Mouse (Mus musculus): ENCODE measurements around the gene Wnt3a. TPM values are rescaled to one million over a fixed set of nuclear protein-coding genes. Genes with fewer than 3 reads are reported as not detected.

Gene Wnt3a
- polyA plus RNA-seq, 1 experiment from 2014 or later: 0.35 TPM

GRCm38 (mm10) chr11:59228122-59228953 lies 62.2 kb downstream of the Wnt3a start, which contains the start of gene Arf1:
TSS of gene Arf1 (minus strand) at chr11:59228270.
- Histone ChIP-seq H3K9ac (replicated peaks; ENCODE audit: low read depth, low read length) (peak within 1 kb of the TSS; percentile 97), H3K36me3 (ENCODE audit: control insufficient read depth, insufficient read depth) (no peaks in the 10 kb centered on the region), H3K27ac (ENCODE audit: low read length) (peak within 1 kb of the TSS; percentile 93), H3K4me1 (replicated peaks; ENCODE audit: control insufficient read depth, insufficient read depth, low read length) (peaks cover 29% of the 10 kb centered on the region), H3K4me2 (ENCODE audit: low read length) (peak within 1 kb of the TSS; percentile 68), H3K27me3 (replicated peaks; ENCODE audit: control insufficient read depth, insufficient read depth, low read length) (no peaks in the 10 kb centered on the region), H3K4me3 (replicated peaks; ENCODE audit: low read length) (peak within 1 kb of the TSS; percentile 100), H3K9me3 (ENCODE audit: control insufficient read depth, low read length) (no peaks in the 10 kb centered on the region)
- ATAC-seq: peak; percentile 97
- WGBS: 5% methylated on average over 58 of the region's 59 CpGs

- peak overlapping the region; percentile 68 for H3K4me2 ChIP-seq (ENCODE audit: low read length)
- H3K27ac ChIP-seq (ENCODE audit: low read length): peak overlapping the region; percentile 93
- no peaks in the 10 kb centered on the region for H3K9me3 ChIP-seq (ENCODE audit: control insufficient read depth, low read length)
- no peaks in the 10 kb centered on the region for H3K27me3 ChIP-seq (replicated peaks; ENCODE audit: control insufficient read depth, insufficient read depth, low read length)
- under 1% methylated on average over 36 of the region's 51 CpGs for WGBS
- no peaks in the 10 kb centered on the region for H3K36me3 ChIP-seq (ENCODE audit: control insufficient read depth, insufficient read depth)
- H3K4me3 ChIP-seq (replicated peaks; ENCODE audit: low read length): peak overlapping the region; percentile 100
- peak overlapping the region; percentile 97 for H3K9ac ChIP-seq (replicated peaks; ENCODE audit: low read depth, low read length)
- ATAC-seq: peak; percentile 67
- peaks cover 29% of the 10 kb centered on the region for H3K4me1 ChIP-seq (replicated peaks; ENCODE audit: control insufficient read depth, insufficient read depth, low read length)
Measured at GRCm38 (mm10) chr11:59227604-59228121, 62.9 kb downstream of the Wnt3a start.

DNA sequence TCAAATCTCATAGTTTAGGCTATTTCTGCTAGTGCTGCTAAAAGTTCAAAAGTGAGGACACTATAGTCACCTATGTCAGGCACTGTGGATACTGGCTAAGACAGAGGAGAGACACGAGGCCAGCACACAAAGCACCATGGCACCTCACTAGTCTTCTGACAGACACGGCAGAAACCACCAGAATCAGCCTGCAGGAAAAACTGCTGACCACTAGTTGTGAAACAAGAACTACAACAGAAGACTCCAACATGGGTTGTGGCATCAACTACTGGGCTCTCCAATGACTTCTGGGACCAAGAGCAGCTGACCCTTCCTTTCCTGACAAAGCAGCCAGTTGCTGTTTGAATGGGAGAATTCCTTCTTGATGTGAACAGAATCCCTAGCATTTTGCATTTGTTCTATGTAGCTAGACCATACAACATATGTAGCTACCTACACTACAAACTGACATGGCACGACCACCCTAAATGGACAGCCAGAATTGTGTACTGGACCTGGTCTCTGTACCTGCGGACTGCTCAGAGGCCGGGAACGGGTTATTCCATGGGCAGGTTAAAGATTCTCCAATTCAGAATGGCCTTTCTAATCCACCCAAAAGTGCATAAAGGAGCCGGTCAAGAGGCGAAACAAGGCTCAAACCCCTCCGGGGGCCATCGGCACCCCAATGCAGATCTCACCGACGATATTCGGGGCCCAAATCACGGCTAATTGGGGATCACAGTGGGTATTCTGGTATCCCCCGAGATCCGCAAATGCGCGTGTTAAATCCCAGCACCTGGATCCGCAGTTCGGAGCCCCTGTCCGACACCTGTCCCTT lies 63.6 kb downstream of the Wnt3a start:
- ATAC-seq: no peak
- peaks cover 29% of the 10 kb centered on the region for H3K4me1 ChIP-seq (replicated peaks; ENCODE audit: control insufficient read depth, insufficient read depth, low read length)
- peak overlapping the region; percentile 97 for H3K9ac ChIP-seq (replicated peaks; ENCODE audit: low read depth, low read length)

GRCm38 (mm10) chr11:59226251-59226650 lies 64.3 kb downstream of the Wnt3a start:
- no peak for ATAC-seq
- WGBS: 60% methylated on average over 3 of the region's 3 CpGs
- Histone ChIP-seq H3K4me2 (ENCODE audit: low read length) (peak overlapping the region; percentile 68), H3K4me1 (replicated peaks; ENCODE audit: control insufficient read depth, insufficient read depth, low read length) (peaks cover 29% of the 10 kb centered on the region), H3K9ac (replicated peaks; ENCODE audit: low read depth, low read length) (peak overlapping the region; percentile 97), H3K36me3 (ENCODE audit: control insufficient read depth, insufficient read depth) (no peaks in the 10 kb centered on the region), H3K27ac (ENCODE audit: low read length) (no peak overlapping the region), H3K9me3 (ENCODE audit: control insufficient read depth, low read length) (no peaks in the 10 kb centered on the region), H3K27me3 (replicated peaks; ENCODE audit: control insufficient read depth, insufficient read depth, low read length) (no peaks in the 10 kb centered on the region), H3K4me3 (replicated peaks; ENCODE audit: low read length) (peak overlapping the region; percentile 100)

More for the DNA sequence above, 63.6 kb downstream of the Wnt3a start:
- Histone ChIP-seq H3K4me2 (ENCODE audit: low read length) (peak overlapping the region; percentile 68), H3K36me3 (ENCODE audit: control insufficient read depth, insufficient read depth) (no peaks in the 10 kb centered on the region), H3K27ac (ENCODE audit: low read length) (no peak overlapping the region), H3K4me3 (replicated peaks; ENCODE audit: low read length) (peak overlapping the region; percentile 100), H3K9me3 (ENCODE audit: control insufficient read depth, low read length) (no peaks in the 10 kb centered on the region), H3K27me3 (replicated peaks; ENCODE audit: control insufficient read depth, insufficient read depth, low read length) (no peaks in the 10 kb centered on the region)
- WGBS: 5% methylated on average over 21 of the region's 21 CpGs

DNA sequence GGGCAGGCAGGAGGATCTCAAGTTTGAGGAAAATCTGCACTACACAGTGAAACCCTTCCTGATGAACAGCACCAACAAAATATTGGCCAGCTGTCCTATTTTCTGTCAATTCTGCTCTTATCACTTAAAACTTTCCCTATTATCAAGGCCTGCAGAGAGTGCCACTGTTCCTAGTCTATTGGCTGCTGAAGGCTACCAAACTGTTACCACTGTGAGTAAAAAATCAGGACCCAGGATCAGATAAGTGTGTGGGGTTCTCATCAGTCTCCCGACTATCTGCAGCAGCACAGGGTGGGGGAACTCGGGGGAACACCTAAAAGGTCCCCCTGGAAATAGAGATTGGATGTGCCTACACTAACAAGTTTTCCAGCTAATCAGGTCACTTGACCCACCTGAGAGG lies 65.4 kb downstream of the Wnt3a start:
- Histone ChIP-seq H3K27ac (ENCODE audit: low read length) (no peak overlapping the region), H3K4me3 (replicated peaks; ENCODE audit: low read length) (no peak overlapping the region), H3K27me3 (replicated peaks; ENCODE audit: control insufficient read depth, insufficient read depth, low read length) (no peaks in the 10 kb centered on the region), H3K36me3 (ENCODE audit: control insufficient read depth, insufficient read depth) (peaks cover 2% of the 10 kb centered on the region; the same call in 1 of the 2 replicates), H3K9me3 (ENCODE audit: control insufficient read depth, low read length) (no peaks in the 10 kb centered on the region), H3K9ac (replicated peaks; ENCODE audit: low read depth, low read length) (no peak overlapping the region; the same call in 1 of the 2 replicates), H3K4me2 (ENCODE audit: low read length) (no peak overlapping the region; the same call in 1 of the 2 replicates), H3K4me1 (replicated peaks; ENCODE audit: control insufficient read depth, insufficient read depth, low read length) (peaks cover 29% of the 10 kb centered on the region)
- 86% methylated on average over 2 of the region's 2 CpGs for WGBS
- no peak for ATAC-seq

DNA sequence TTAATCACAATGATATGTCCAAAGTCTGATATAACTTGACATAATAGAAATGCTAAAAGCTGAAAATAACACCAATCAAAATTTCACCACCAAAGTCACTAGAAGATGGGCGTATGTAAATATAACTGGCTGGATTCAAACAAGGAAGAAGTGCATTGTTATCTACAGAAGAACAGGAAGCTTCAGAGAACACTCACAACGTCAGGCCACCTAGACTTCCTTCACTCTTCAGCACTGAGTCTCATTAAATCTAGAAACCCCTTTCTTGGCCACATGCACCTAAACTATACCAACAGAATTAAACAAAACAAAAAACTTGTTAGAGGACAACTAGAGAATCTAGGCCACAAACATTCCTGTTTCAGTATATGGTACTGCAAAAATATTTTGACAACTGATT lies 66.1 kb downstream of the Wnt3a start:
- Histone ChIP-seq H3K9ac (replicated peaks; ENCODE audit: low read depth, low read length) (no peak overlapping the region), H3K4me1 (replicated peaks; ENCODE audit: control insufficient read depth, insufficient read depth, low read length) (peaks cover 29% of the 10 kb centered on the region), H3K27ac (ENCODE audit: low read length) (no peak overlapping the region), H3K27me3 (replicated peaks; ENCODE audit: control insufficient read depth, insufficient read depth, low read length) (no peaks in the 10 kb centered on the region), H3K36me3 (ENCODE audit: control insufficient read depth, insufficient read depth) (peaks cover 2% of the 10 kb centered on the region; the same call in 1 of the 2 replicates), H3K9me3 (ENCODE audit: control insufficient read depth, low read length) (no peaks in the 10 kb centered on the region), H3K4me3 (replicated peaks; ENCODE audit: low read length) (no peak overlapping the region), H3K4me2 (ENCODE audit: low read length) (no peak overlapping the region)
- WGBS: 66% methylated on average over 2 of the region's 2 CpGs
- ATAC-seq: no peak

DNA sequence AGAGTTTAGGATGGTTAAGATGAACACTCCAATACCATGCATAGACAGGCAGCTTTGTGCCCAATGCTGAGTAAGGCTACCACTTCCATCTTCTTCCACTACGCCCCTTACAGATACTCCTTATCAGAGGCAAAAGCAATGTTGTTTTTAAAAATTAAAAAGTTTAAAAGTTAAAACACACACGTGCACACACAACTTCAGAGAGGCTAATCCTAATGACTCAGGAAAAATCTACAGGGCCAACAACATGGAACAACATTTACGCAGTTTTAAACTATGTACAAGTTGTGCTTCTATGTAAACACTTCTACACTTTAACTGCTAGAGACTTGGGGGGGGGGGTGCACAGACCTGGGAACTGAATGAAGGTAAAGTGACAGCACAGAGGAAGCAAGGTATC lies 66.5 kb downstream of the Wnt3a start:
- Histone ChIP-seq H3K9me3 (ENCODE audit: control insufficient read depth, low read length) (no peaks in the 10 kb centered on the region), H3K4me3 (replicated peaks; ENCODE audit: low read length) (no peak overlapping the region), H3K9ac (replicated peaks; ENCODE audit: low read depth, low read length) (no peak overlapping the region), H3K4me2 (ENCODE audit: low read length) (no peak overlapping the region), H3K4me1 (replicated peaks; ENCODE audit: control insufficient read depth, insufficient read depth, low read length) (peaks cover 29% of the 10 kb centered on the region), H3K27ac (ENCODE audit: low read length) (no peak overlapping the region), H3K36me3 (ENCODE audit: control insufficient read depth, insufficient read depth) (peaks cover 2% of the 10 kb centered on the region; the same call in 1 of the 2 replicates), H3K27me3 (replicated peaks; ENCODE audit: control insufficient read depth, insufficient read depth, low read length) (no peaks in the 10 kb centered on the region)
- no peak for ATAC-seq
- 94% methylated on average over 3 of the region's 3 CpGs for WGBS

GRCm38 (mm10) chr11:59222306-59222705 lies 68.2 kb downstream of the Wnt3a start:
- Histone ChIP-seq H3K4me3 (replicated peaks; ENCODE audit: low read length) (no peak overlapping the region), H3K9me3 (ENCODE audit: control insufficient read depth, low read length) (no peaks in the 10 kb centered on the region), H3K27ac (ENCODE audit: low read length) (no peak overlapping the region), H3K27me3 (replicated peaks; ENCODE audit: control insufficient read depth, insufficient read depth, low read length) (no peaks in the 10 kb centered on the region), H3K4me2 (ENCODE audit: low read length) (no peak overlapping the region), H3K4me1 (replicated peaks; ENCODE audit: control insufficient read depth, insufficient read depth, low read length) (peaks cover 25% of the 10 kb centered on the region), H3K9ac (replicated peaks; ENCODE audit: low read depth, low read length) (no peak overlapping the region), H3K36me3 (ENCODE audit: control insufficient read depth, insufficient read depth) (peaks cover 2% of the 10 kb centered on the region; the same call in 1 of the 2 replicates)
- ATAC-seq: no peak
- WGBS: 89% methylated on average over 4 of the region's 4 CpGs

DNA sequence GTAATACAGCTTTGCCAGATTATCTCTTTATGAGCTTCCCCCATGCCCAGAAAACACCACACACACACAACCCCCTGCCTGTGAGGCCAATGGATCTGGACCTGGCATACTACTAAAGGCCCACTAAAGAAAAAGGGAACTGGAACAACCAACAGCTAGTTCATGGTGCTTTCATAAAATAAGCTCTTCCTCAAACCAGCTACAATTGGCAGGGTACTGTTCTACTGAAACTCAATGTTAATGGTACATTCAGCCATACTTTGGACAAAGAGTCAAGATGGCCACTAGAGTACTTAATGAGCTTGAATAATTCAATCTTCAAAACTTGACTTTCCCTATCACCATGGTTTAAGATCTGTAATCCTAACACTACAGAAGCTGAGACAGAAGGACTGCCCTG lies 68.9 kb downstream of the Wnt3a start:
- Histone ChIP-seq H3K4me3 (replicated peaks; ENCODE audit: low read length) (no peak overlapping the region), H3K9ac (replicated peaks; ENCODE audit: low read depth, low read length) (no peak overlapping the region), H3K36me3 (ENCODE audit: control insufficient read depth, insufficient read depth) (peaks cover 2% of the 10 kb centered on the region; the same call in 1 of the 2 replicates), H3K4me2 (ENCODE audit: low read length) (no peak overlapping the region), H3K27ac (ENCODE audit: low read length) (no peak overlapping the region), H3K27me3 (replicated peaks; ENCODE audit: control insufficient read depth, insufficient read depth, low read length) (no peaks in the 10 kb centered on the region), H3K9me3 (ENCODE audit: control insufficient read depth, low read length) (no peaks in the 10 kb centered on the region), H3K4me1 (replicated peaks; ENCODE audit: control insufficient read depth, insufficient read depth, low read length) (peaks cover 23% of the 10 kb centered on the region)
- no peak for ATAC-seq
